Mouse (Mus musculus) olfactory bulb, adult 2 months (tissue): ENCODE data around the gene Wnt1.
"Not testable (repeated sequence)": the region's sequence is repeated elsewhere in the genome, so short reads cannot be mapped to it uniquely, and the experiment has no call there.

ENCODE experiments used
- CTCF ChIP-seq: fragments of 200-500 bp; IDR thresholded peaks from 2 replicates; pipeline ENCODE4 v1.5.1; 2012; ENCODE audit warnings: low read depth, mild to moderate bottlenecking, low read length, moderate library complexity; ENCODE audit not compliant: insufficient read depth
- POLR2A ChIP-seq: fragments of 200-500 bp; IDR thresholded peaks from 2 replicates; pipeline ENCODE4 v1.6.1; 2012; ENCODE audit warnings: mild to moderate bottlenecking, low read depth, low read length, moderate library complexity; ENCODE audit not compliant: insufficient read depth

- not testable (repeated sequence) for TF ChIP-seq CTCF, POLR2A
Observed at GRCm38 (mm10) chr15:98743863-98744262, 45.8 kb upstream of the Wnt1 start.
